Mouse (Mus musculus): ENCODE measurements around the gene BC053393.

DNA sequence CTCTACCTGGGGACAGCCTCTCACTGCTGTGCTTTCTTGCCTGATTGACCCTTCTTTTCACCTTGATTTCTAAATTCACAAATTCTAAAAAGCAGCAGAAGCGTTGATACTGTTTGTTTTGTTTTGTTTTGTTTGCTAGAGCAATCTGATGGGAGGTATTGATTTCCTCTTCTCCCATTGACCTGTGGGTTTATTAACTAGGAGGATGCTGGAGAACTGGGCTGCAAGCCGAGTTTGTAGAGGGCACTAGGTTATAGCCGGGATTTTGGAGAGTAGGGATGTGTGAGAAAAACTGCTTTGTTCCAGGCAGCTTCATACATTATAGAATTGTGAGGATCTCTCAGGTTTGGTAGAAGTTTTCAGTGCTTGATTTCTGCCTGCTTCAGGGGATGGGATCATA lies 9.1 kb downstream of the BC053393 start:
- no peak for TF ChIP-seq POLR2A (IDR thresholded peaks at IDR 0.05; ENCODE audit: borderline replicate concordance, extremely low read depth, low read depth, low read length)
- TF ChIP-seq CTCF (IDR thresholded peaks at IDR 0.05; ENCODE audit: insufficient read depth, low read length) = no peak
